Mouse (Mus musculus): ENCODE measurements at regions not wholly inside any gene's neighbourhood (a gene's known extent, or its start where the extent isn't known, plus 50 kb on each side); places are given as distances from the start of the nearest gene placed in this dataset.

- WGBS (ENCODE audit: insufficient replicate concordance): 73% methylated on average over 3 of the region's 3 CpGs
- H3K4me2 ChIP-seq (ENCODE audit: low read depth, low read length): no peak overlapping the region
- no peaks in the 10 kb centered on the region for H3K27me3 ChIP-seq (ENCODE audit: insufficient read depth, low read length)
- no peak overlapping the region for H3K4me3 ChIP-seq (ENCODE audit: low read depth, low read length)
- H3K9me3 ChIP-seq (ENCODE audit: low read length): no peaks in the 10 kb centered on the region
- H3K9ac ChIP-seq (replicated peaks): no peak overlapping the region
- no peaks in the 10 kb centered on the region for H3K4me1 ChIP-seq (ENCODE audit: insufficient read depth)
- DNase-seq (no peak), ATAC-seq (no peak)
- TF ChIP-seq EP300 (IDR thresholded peaks at IDR 0.05; ENCODE audit: low read depth): no peak
- no peak for TF ChIP-seq CTCF (IDR thresholded peaks at IDR 0.05; ENCODE audit: low read depth)
- no peaks in the 10 kb centered on the region for H3K36me3 ChIP-seq (replicated peaks; ENCODE audit: insufficient read depth, low read length)
- no peak overlapping the region for H3K27ac ChIP-seq (ENCODE audit: low read depth)
Observed at GRCm38 (mm10) chr1:42169505-42169904, 526.1 kb upstream of the Pou3f3 start.

DNA sequence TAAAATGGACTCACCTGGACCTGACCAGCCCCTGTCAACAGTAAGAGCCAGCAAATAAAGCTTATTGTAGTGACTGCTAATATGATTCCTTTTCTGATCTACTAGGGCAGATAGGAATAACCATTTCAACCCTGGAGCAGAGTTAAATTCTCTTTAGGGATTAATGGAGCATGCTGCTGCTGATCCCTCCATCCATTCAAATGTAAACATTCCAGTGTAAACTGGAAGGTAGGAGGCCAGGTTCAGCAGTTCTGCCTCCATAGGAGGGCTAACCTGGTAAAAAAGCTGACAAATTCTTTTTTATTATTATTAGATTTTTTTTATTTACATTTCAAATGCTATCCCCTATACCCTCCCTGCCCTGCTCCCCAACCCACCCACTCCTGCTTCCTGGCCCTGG lies 509.3 kb upstream of the Pou3f3 start:
- Histone ChIP-seq H3K4me1 (ENCODE audit: insufficient read depth) (no peaks in the 10 kb centered on the region), H3K27me3 (ENCODE audit: insufficient read depth, low read length) (no peaks in the 10 kb centered on the region), H3K9me3 (ENCODE audit: low read length) (no peaks in the 10 kb centered on the region), H3K9ac (replicated peaks) (no peak overlapping the region), H3K36me3 (replicated peaks; ENCODE audit: insufficient read depth, low read length) (no peaks in the 10 kb centered on the region), H3K27ac (ENCODE audit: low read depth) (no peak overlapping the region), H3K4me2 (ENCODE audit: low read depth, low read length) (no peak overlapping the region), H3K4me3 (ENCODE audit: low read depth, low read length) (no peak overlapping the region)
- ATAC-seq (no peak), DNase-seq (no peak)
- TF ChIP-seq CTCF (IDR thresholded peaks at IDR 0.05; ENCODE audit: low read depth) (no peak), EP300 (IDR thresholded peaks at IDR 0.05; ENCODE audit: low read depth) (no peak)

GRCm38 (mm10) chr1:42228098-42228497 lies 467.5 kb upstream of the Pou3f3 start:
- no peaks in the 10 kb centered on the region for H3K27me3 ChIP-seq (ENCODE audit: insufficient read depth, low read length)
- no peak for TF ChIP-seq CTCF (IDR thresholded peaks at IDR 0.05; ENCODE audit: low read depth)
- TF ChIP-seq EP300 (IDR thresholded peaks at IDR 0.05; ENCODE audit: low read depth): no peak
- no peak overlapping the region for H3K4me2 ChIP-seq (ENCODE audit: low read depth, low read length)
- no peak for DNase-seq
- H3K9ac ChIP-seq (replicated peaks): no peak overlapping the region
- H3K4me1 ChIP-seq (ENCODE audit: insufficient read depth): no peaks in the 10 kb centered on the region
- no peak overlapping the region for H3K27ac ChIP-seq (ENCODE audit: low read depth)
- H3K36me3 ChIP-seq (replicated peaks; ENCODE audit: insufficient read depth, low read length): no peaks in the 10 kb centered on the region
- no peak for ATAC-seq
- 70% methylated on average over 1 of the region's 1 CpGs for WGBS (ENCODE audit: insufficient replicate concordance)
- no peaks in the 10 kb centered on the region for H3K9me3 ChIP-seq (ENCODE audit: low read length)
- H3K4me3 ChIP-seq (ENCODE audit: low read depth, low read length): no peak overlapping the region

GRCm38 (mm10) chr1:42229711-42230110 lies 465.9 kb upstream of the Pou3f3 start:
- Histone ChIP-seq H3K9me3 (ENCODE audit: low read length) (no peaks in the 10 kb centered on the region), H3K4me1 (ENCODE audit: insufficient read depth) (no peaks in the 10 kb centered on the region), H3K36me3 (replicated peaks; ENCODE audit: insufficient read depth, low read length) (no peaks in the 10 kb centered on the region), H3K27ac (ENCODE audit: low read depth) (no peak overlapping the region), H3K4me2 (ENCODE audit: low read depth, low read length) (no peak overlapping the region), H3K4me3 (ENCODE audit: low read depth, low read length) (no peak overlapping the region), H3K27me3 (ENCODE audit: insufficient read depth, low read length) (no peaks in the 10 kb centered on the region), H3K9ac (replicated peaks) (no peak overlapping the region)
- DNase-seq (no peak), ATAC-seq (no peak)
- TF ChIP-seq CTCF (IDR thresholded peaks at IDR 0.05; ENCODE audit: low read depth): no peak
- no peak for TF ChIP-seq EP300 (IDR thresholded peaks at IDR 0.05; ENCODE audit: low read depth)
- 73% methylated on average over 12 of the region's 12 CpGs for WGBS (ENCODE audit: insufficient replicate concordance)

DNA sequence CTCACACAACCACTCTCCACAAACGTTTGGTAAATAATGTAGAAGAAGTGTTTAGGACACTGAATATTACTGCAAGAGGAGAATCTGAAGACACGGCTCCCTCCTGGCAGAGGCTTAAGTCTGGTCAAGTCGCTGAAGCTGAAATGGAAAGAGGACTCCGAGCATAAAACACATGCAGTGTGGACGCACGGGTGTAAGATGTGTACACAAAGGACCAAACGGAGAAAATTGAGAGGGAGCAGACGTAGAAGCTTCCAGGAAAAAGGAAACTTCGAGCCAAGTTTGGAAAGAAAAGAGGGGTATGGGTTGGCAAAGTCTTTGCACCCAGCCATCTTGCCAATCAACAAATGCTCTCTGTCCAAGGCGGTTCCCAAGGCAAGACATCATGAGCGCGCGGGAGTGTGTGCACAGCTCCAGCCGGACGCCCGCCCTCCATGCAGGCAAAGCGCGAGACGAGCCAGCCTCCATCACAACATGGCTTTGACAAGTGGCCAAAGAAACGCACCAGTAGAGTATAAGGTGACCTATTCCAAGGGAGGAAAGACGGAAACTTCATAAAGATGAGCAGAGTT lies 465.0 kb upstream of the Pou3f3 start:
- TF ChIP-seq CTCF (IDR thresholded peaks at IDR 0.05; ENCODE audit: low read depth) (no peak), EP300 (IDR thresholded peaks at IDR 0.05; ENCODE audit: low read depth) (no peak)
- no peak overlapping the region for H3K9ac ChIP-seq (replicated peaks)
- WGBS (ENCODE audit: insufficient replicate concordance): 83% methylated on average over 21 of the region's 21 CpGs
- no peaks in the 10 kb centered on the region for H3K36me3 ChIP-seq (replicated peaks; ENCODE audit: insufficient read depth, low read length)
- no peak overlapping the region for H3K4me3 ChIP-seq (ENCODE audit: low read depth, low read length)
- no peaks in the 10 kb centered on the region for H3K4me1 ChIP-seq (ENCODE audit: insufficient read depth)
- DNase-seq: no peak
- H3K9me3 ChIP-seq (ENCODE audit: low read length): no peaks in the 10 kb centered on the region
- no peak overlapping the region for H3K4me2 ChIP-seq (ENCODE audit: low read depth, low read length)
- H3K27ac ChIP-seq (ENCODE audit: low read depth): no peak overlapping the region
- no peak for ATAC-seq
- H3K27me3 ChIP-seq (ENCODE audit: insufficient read depth, low read length): no peaks in the 10 kb centered on the region

- Histone ChIP-seq H3K9me3 (ENCODE audit: low read length) (no peaks in the 10 kb centered on the region), H3K27me3 (ENCODE audit: insufficient read depth, low read length) (no peaks in the 10 kb centered on the region), H3K4me2 (ENCODE audit: low read depth, low read length) (no peak overlapping the region), H3K4me3 (ENCODE audit: low read depth, low read length) (no peak overlapping the region), H3K27ac (ENCODE audit: low read depth) (no peak overlapping the region), H3K4me1 (ENCODE audit: insufficient read depth) (no peaks in the 10 kb centered on the region), H3K9ac (replicated peaks) (no peak overlapping the region), H3K36me3 (replicated peaks; ENCODE audit: insufficient read depth, low read length) (no peaks in the 10 kb centered on the region)
- 64% methylated on average over 5 of the region's 5 CpGs for WGBS (ENCODE audit: insufficient replicate concordance)
- TF ChIP-seq CTCF (IDR thresholded peaks at IDR 0.05; ENCODE audit: low read depth): no peak
- no peak for TF ChIP-seq EP300 (IDR thresholded peaks at IDR 0.05; ENCODE audit: low read depth)
- no peak for DNase-seq
- ATAC-seq: no peak
Observed at GRCm38 (mm10) chr1:42231091-42231490, 464.5 kb upstream of the Pou3f3 start.

DNA sequence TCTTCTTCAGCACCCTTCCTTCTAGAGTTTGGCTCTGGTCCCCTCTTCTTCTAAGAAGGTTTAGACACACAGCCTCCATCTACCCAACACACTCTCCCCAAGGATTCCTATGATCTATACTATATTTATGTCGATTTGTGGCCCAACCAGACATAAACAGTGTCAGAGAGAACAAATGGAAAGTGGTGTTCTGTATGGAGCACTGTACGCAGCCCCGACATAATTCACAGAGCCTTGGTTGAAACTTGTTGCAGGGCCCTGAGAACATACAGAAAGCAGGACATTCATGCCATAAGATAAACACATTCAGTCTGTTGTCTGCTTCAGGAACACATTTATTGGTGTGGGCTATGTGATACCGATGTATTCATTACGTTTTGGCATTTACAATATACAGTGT lies 463.7 kb upstream of the Pou3f3 start:
- DNase-seq (no peak), ATAC-seq (no peak)
- 85% methylated on average over 5 of the region's 5 CpGs for WGBS (ENCODE audit: insufficient replicate concordance)
- H3K27ac ChIP-seq (ENCODE audit: low read depth): no peak overlapping the region
- no peaks in the 10 kb centered on the region for H3K4me1 ChIP-seq (ENCODE audit: insufficient read depth)
- no peaks in the 10 kb centered on the region for H3K27me3 ChIP-seq (ENCODE audit: insufficient read depth, low read length)
- H3K9ac ChIP-seq (replicated peaks): no peak overlapping the region
- H3K36me3 ChIP-seq (replicated peaks; ENCODE audit: insufficient read depth, low read length): no peaks in the 10 kb centered on the region
- H3K4me3 ChIP-seq (ENCODE audit: low read depth, low read length): no peak overlapping the region
- H3K4me2 ChIP-seq (ENCODE audit: low read depth, low read length): no peak overlapping the region
- no peak for TF ChIP-seq EP300 (IDR thresholded peaks at IDR 0.05; ENCODE audit: low read depth)
- no peak for TF ChIP-seq CTCF (IDR thresholded peaks at IDR 0.05; ENCODE audit: low read depth)
- no peaks in the 10 kb centered on the region for H3K9me3 ChIP-seq (ENCODE audit: low read length)

Measured in liver, postnatal 0 days (tissue).